Mouse (Mus musculus): ENCODE measurements around the gene Shroom3. TPM values are rescaled to one million over a fixed set of nuclear protein-coding genes. Genes with fewer than 3 reads are reported as not detected.
A peak's percentile ranks its signal among the peaks of the same experiment; 100 is the strongest.

The Shroom3 gene
- polyA plus RNA-seq, 1 experiment from 2014 or later: 5.6 TPM

GRCm38 (mm10) chr5:92897766-92898745, 214.8 kb downstream of the Shroom3 start:
- Histone ChIP-seq H3K27me3 (ENCODE audit: insufficient read depth, low read length) (no peaks in the 10 kb centered on the region), H3K4me2 (peak overlapping the region; percentile 96), H3K4me1 (ENCODE audit: insufficient read depth) (0 out of 2 replicates have a peak, but pooled peaks cover 3% of the 10 kb centered on the region), H3K4me3 (ENCODE audit: low read depth, low read length) (peak overlapping the region; percentile 68), H3K36me3 (ENCODE audit: insufficient read depth) (no peaks in the 10 kb centered on the region), H3K27ac (ENCODE audit: low read depth) (peak overlapping the region; percentile 78; the same call in 1 of the 2 replicates), H3K9ac (peak overlapping the region; percentile 72), H3K9me3 (ENCODE audit: low read depth, low read length) (no peaks in the 10 kb centered on the region)
- under 1% methylated on average over 86 of the region's 96 CpGs for WGBS
- ATAC-seq (ENCODE audit: insufficient read depth) (peak; percentile 94), DNase-seq (peak; percentile 91)
- 0 out of 2 replicates have a peak, but pooled peaks have one; percentile 4 for TF ChIP-seq CTCF (IDR thresholded peaks at IDR 0.05; ENCODE audit: low read depth)

DNA sequence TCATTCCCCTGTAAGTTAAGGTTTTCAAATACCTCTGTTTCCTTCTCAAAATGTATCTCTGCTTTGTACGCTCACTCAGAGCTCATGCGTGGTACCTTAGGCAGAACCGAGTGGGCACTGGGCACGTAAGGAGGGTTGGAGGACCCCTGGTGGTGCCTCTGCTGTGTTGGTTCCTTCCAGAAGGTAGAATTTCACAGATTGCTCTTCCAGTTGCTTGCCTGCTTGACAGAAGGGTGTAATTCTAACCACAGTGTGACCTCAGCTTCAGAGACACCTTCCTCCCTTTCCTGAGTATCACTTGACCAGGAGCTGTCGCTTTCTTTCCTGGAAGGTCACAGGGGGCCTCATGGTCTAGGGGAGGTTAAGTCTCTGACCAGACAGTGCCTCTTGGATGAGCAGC, 217.2 kb downstream of the Shroom3 start:
- 51% methylated on average over 5 of the region's 5 CpGs for WGBS
- no peak for DNase-seq
- ATAC-seq (ENCODE audit: insufficient read depth): no peak

DNA sequence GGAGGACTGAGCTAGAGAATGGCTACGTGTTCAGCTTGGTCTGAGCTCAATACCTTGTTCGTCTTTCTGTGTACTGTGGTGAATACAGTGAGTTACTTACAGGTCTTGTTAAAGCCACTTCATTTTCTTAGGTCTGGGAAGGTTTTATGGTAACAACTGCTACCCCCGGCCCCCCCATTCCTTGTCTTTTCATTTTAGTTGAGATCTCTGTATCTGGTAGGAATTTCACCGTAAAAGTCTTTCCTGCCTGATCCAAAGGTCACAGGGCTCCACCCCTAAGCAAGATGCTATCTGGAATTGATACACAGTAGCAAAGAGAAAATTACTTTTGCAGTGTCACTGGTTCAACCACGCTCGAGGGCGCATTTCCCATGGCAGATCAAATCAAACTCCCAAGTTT, 218.6 kb downstream of the Shroom3 start:
- no peaks in the 10 kb centered on the region for H3K27me3 ChIP-seq (ENCODE audit: insufficient read depth, low read length)
- peaks cover 12% of the 10 kb centered on the region; the same call in 1 of the 2 replicates for H3K4me1 ChIP-seq (ENCODE audit: insufficient read depth)
- no peaks in the 10 kb centered on the region for H3K9me3 ChIP-seq (ENCODE audit: low read depth, low read length)
- H3K4me2 ChIP-seq: no peak overlapping the region
- WGBS: 59% methylated on average over 7 of the region's 7 CpGs
- H3K36me3 ChIP-seq (ENCODE audit: insufficient read depth): no peaks in the 10 kb centered on the region
- no peak overlapping the region for H3K27ac ChIP-seq (ENCODE audit: low read depth)
- H3K4me3 ChIP-seq (ENCODE audit: low read depth, low read length): no peak overlapping the region
- ATAC-seq (ENCODE audit: insufficient read depth): no peak
- TF ChIP-seq CTCF (IDR thresholded peaks at IDR 0.05; ENCODE audit: low read depth): no peak
- no peak overlapping the region for H3K9ac ChIP-seq
- no peak for DNase-seq

More for the DNA sequence above, 217.2 kb downstream of the Shroom3 start:
- peak; percentile 28; the same call in 1 of the 2 replicates for TF ChIP-seq CTCF (IDR thresholded peaks at IDR 0.05; ENCODE audit: low read depth)
- no peaks in the 10 kb centered on the region for H3K27me3 ChIP-seq (ENCODE audit: insufficient read depth, low read length)
- H3K4me1 ChIP-seq (ENCODE audit: insufficient read depth): peaks cover 10% of the 10 kb centered on the region; the same call in 1 of the 2 replicates
- no peak overlapping the region for H3K9ac ChIP-seq
- no peaks in the 10 kb centered on the region for H3K36me3 ChIP-seq (ENCODE audit: insufficient read depth)
- H3K9me3 ChIP-seq (ENCODE audit: low read depth, low read length): no peaks in the 10 kb centered on the region
- no peak overlapping the region for H3K4me3 ChIP-seq (ENCODE audit: low read depth, low read length)
- no peak overlapping the region for H3K27ac ChIP-seq (ENCODE audit: low read depth)
- H3K4me2 ChIP-seq: peak overlapping the region; percentile 27; the same call in 1 of the 2 replicates

- H3K4me2 ChIP-seq: 0 out of 2 replicates have a peak overlapping the region, but pooled peaks have one; percentile 10
- no peak for TF ChIP-seq CTCF (IDR thresholded peaks at IDR 0.05; ENCODE audit: low read depth)
- peak; percentile 42 for ATAC-seq (ENCODE audit: insufficient read depth)
Measured at GRCm38 (mm10) chr5:92905146-92905545, 221.9 kb downstream of the Shroom3 start.

GRCm38 (mm10) chr5:92905594-92906008, 222.4 kb downstream of the Shroom3 start:
- H3K4me1 ChIP-seq (ENCODE audit: insufficient read depth): peaks cover 10% of the 10 kb centered on the region; the same call in 1 of the 2 replicates
- peak overlapping the region; percentile 76 for H3K27ac ChIP-seq (ENCODE audit: low read depth)
- no peak for TF ChIP-seq CTCF (IDR thresholded peaks at IDR 0.05; ENCODE audit: low read depth)
- peak; percentile 95 for ATAC-seq (ENCODE audit: insufficient read depth)
- no peaks in the 10 kb centered on the region for H3K36me3 ChIP-seq (ENCODE audit: insufficient read depth)
- H3K4me3 ChIP-seq (ENCODE audit: low read depth, low read length): no peak overlapping the region
- 0 out of 2 replicates have a peak, but pooled peaks cover 5% of the 10 kb centered on the region for H3K9me3 ChIP-seq (ENCODE audit: low read depth, low read length)
- DNase-seq: peak; percentile 82
- H3K4me2 ChIP-seq: 0 out of 2 replicates have a peak overlapping the region, but pooled peaks have one; percentile 10
- WGBS: 12% methylated on average over 8 of the region's 8 CpGs
- peak overlapping the region; percentile 30; the same call in 1 of the 2 replicates for H3K9ac ChIP-seq
- H3K27me3 ChIP-seq (ENCODE audit: insufficient read depth, low read length): no peaks in the 10 kb centered on the region

More at GRCm38 (mm10) chr5:92905146-92905545, 221.9 kb downstream of the Shroom3 start:
- Histone ChIP-seq H3K4me1 (ENCODE audit: insufficient read depth) (peaks cover 10% of the 10 kb centered on the region; the same call in 1 of the 2 replicates), H3K9me3 (ENCODE audit: low read depth, low read length) (0 out of 2 replicates have a peak, but pooled peaks cover 5% of the 10 kb centered on the region), H3K9ac (peak overlapping the region; percentile 30; the same call in 1 of the 2 replicates), H3K27me3 (ENCODE audit: insufficient read depth, low read length) (no peaks in the 10 kb centered on the region), H3K4me3 (ENCODE audit: low read depth, low read length) (no peak overlapping the region), H3K27ac (ENCODE audit: low read depth) (peak overlapping the region; percentile 76), H3K36me3 (ENCODE audit: insufficient read depth) (no peaks in the 10 kb centered on the region)
- 38% methylated on average over 9 of the region's 9 CpGs for WGBS
- no peak for DNase-seq

DNA sequence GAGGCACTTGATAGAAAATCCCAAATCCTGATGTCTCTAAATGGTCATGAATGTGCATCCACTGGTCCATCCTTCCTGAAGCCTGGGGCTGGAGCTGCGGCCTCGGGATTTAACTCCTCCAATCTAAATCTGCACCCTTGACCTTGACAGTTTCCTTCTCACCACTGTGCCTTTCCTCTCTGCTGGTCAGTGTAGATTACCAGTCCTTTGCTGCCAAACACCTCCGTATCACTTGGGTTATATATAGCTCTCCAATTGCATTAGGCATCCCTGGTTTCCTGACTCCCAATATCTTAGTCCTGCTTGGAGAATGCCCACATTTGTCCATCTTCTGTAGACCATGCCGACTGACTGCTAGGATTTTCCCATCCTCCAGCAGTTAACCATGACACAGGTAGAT, 225.0 kb downstream of the Shroom3 start:
- ATAC-seq (ENCODE audit: insufficient read depth) (no peak), DNase-seq (no peak)
- Histone ChIP-seq H3K27me3 (ENCODE audit: insufficient read depth, low read length) (no peaks in the 10 kb centered on the region), H3K9me3 (ENCODE audit: low read depth, low read length) (0 out of 2 replicates have a peak, but pooled peaks cover 5% of the 10 kb centered on the region), H3K4me2 (no peak overlapping the region), H3K4me3 (ENCODE audit: low read depth, low read length) (no peak overlapping the region), H3K9ac (no peak overlapping the region), H3K27ac (ENCODE audit: low read depth) (no peak overlapping the region), H3K36me3 (ENCODE audit: insufficient read depth) (no peaks in the 10 kb centered on the region), H3K4me1 (ENCODE audit: insufficient read depth) (peaks cover 10% of the 10 kb centered on the region; the same call in 1 of the 2 replicates)
- no peak for TF ChIP-seq CTCF (IDR thresholded peaks at IDR 0.05; ENCODE audit: low read depth)
- WGBS: 74% methylated on average over 4 of the region's 4 CpGs
